8 mouse cellular contexts compared by ENCODE assay signal in genomic region chr2:152914310-152915120, GRCm38 (mm10). TPM values are rescaled to one million over a fixed set of nuclear protein-coding genes. Genes with fewer than 3 reads are reported as not detected.
A peak's percentile ranks its signal among the peaks of the same experiment; 100 is the strongest.
DNase-seq lines count a peak whose midpoint lies in the region; ATAC-seq lines count a peak whose summit lies in the region.

No protein-coding gene starts in this region.

- WGBS in hindbrain, embryonic 15.5 days = 6% methylated on average over 18 of the region's 18 CpGs

- H3K4me1 ChIP-seq in hindbrain, embryonic 15.5 days (replicated peaks) = peaks cover 9% of the 10 kb centered on the region; the same call in 1 of the 2 replicates

- DNase-seq in T-cell, adult 2 months (ENCODE audit: low spot score) = peak; percentile 75
- DNase-seq in cerebellum, postnatal 25 days = peak; percentile 92 to 94
- DNase-seq in frontal cortex, postnatal 36 days (ENCODE audit: low spot score in 2 of 2) = peak; percentile 87 to 93
- DNase-seq in layer of hippocampus, postnatal 36 days = peak; percentile 84 to 85
- DNase-seq in lung, postnatal 25 days (ENCODE audit: low spot score) = peak; percentile 77
- peak; percentile 83 for DNase-seq in retina, postnatal 7 days (ENCODE audit: low read depth, low spot score)
- DNase-seq in urinary bladder, adult 18-20 months (ENCODE audit: low spot score in 2 of 2) = peak; percentile 75 to 80

- H3K9me3 ChIP-seq in hindbrain, embryonic 15.5 days = no peaks in the 10 kb centered on the region

- no peak overlapping the region for H3K27ac ChIP-seq in hindbrain, embryonic 15.5 days (replicated peaks)

- H3K4me2 ChIP-seq in hindbrain, embryonic 15.5 days = peak overlapping the region; percentile 59

- H3K9ac ChIP-seq in hindbrain, embryonic 15.5 days = peak overlapping the region; percentile 45

- no peaks in the 10 kb centered on the region for H3K36me3 ChIP-seq in hindbrain, embryonic 15.5 days

- H3K27me3 ChIP-seq in hindbrain, embryonic 15.5 days = peaks cover 30% of the 10 kb centered on the region

- ATAC-seq in hindbrain, embryonic 15.5 days (ENCODE audit: low FRiP score, low read depth) = peak; percentile 71

- peak overlapping the region; percentile 30 for H3K4me3 ChIP-seq in hindbrain, embryonic 15.5 days

RNA-seq across cellular contexts. Expression of gene Mylk2, which starts 3.4 kb away (rescaled TPM):
- 0.05 and 0.08 TPM in 2 replicates for polyA plus RNA-seq in hindbrain, embryonic 15.5 days (2015; fragmentation: Nextera tagmentation; extraction: Ambion mirVana)
- total RNA-seq in layer of hippocampus, postnatal 36 days (2021) = not detected

RNA-seq across cellular contexts. Expression of gene Foxs1, which starts 18.5 kb away (rescaled TPM):
- polyA plus RNA-seq in hindbrain, embryonic 15.5 days (2015; fragmentation: Nextera tagmentation; extraction: Ambion mirVana) = 4.6 and 4.9 TPM in 2 replicates
- under 1 TPM; 0.35 to 0.68 TPM for total RNA-seq in layer of hippocampus, postnatal 36 days (2021)

RNA-seq across cellular contexts. Expression of gene Dusp15, which starts 37.0 kb away (rescaled TPM):
- 10.3 and 13.5 TPM in 2 replicates for polyA plus RNA-seq in hindbrain, embryonic 15.5 days (2015; fragmentation: Nextera tagmentation; extraction: Ambion mirVana)
- 10 to 100 TPM; 10.7 to 11.1 TPM for total RNA-seq in layer of hippocampus, postnatal 36 days (2021)

RNA-seq across cellular contexts. Expression of gene Ttll9, which starts 47.8 kb away (rescaled TPM):
- polyA plus RNA-seq in hindbrain, embryonic 15.5 days (2015; fragmentation: Nextera tagmentation; extraction: Ambion mirVana) = 8.3 and 8.7 TPM in 2 replicates
- total RNA-seq in layer of hippocampus, postnatal 36 days (2021) = 1 to 10 TPM; 1.0 TPM
